8 mouse cellular contexts compared by ENCODE assay signal in the genomic region with DNA sequence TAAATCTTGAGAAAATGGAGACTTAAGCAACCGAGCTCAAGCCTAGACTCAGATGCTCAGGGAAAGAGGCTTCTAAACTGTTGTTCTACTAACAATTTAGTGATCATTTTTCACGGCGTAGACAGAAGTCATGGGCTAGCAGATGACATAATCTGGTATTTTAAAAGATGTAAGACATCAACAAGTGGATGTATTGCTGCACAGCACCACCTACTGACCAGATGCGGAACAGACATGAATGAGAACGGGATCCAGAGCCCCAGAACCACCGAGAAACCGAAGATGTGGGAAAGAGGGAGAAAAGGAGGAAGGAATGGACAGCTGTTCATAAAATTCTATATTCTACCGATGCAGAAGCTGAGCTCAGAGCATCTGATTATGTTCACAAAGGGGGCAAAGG.
A peak's percentile ranks its signal among the peaks of the same experiment; 100 is the strongest.
DNase-seq lines count a peak whose midpoint lies in the region; ATAC-seq lines count a peak whose summit lies in the region.

No protein-coding gene starts in this region.

- ATAC-seq in cerebellum, adult (ENCODE audit: insufficient number of reproducible peaks, low FRiP score, low TSS enrichment) = no peak

- intact Hi-C loops in heart, postnatal 10 days (cut with DNase I) = loop anchor here (2.0 to 10.0 kb wide), 5 partner anchors 689 to 1367 kb away; a partner anchor contains a TSS

- DNase-seq in cerebellum, adult 11 months = peak; percentile 26
- DNase-seq in adrenal gland, adult 2 months = peak; percentile 64
- peak; percentile 54 for DNase-seq in embryo, embryonic 9.5 days (ENCODE audit: extremely low spot score)
- peak; percentile 76 to 83 for DNase-seq in heart, postnatal 10 days
- peak; percentile 45 for DNase-seq in layer of hippocampus, adult 9-10 months (ENCODE audit: low spot score)
- DNase-seq in lung, postnatal 25 days (ENCODE audit: low spot score) = peak; percentile 51
- DNase-seq in right cerebral cortex, postnatal 4 days = peak; percentile 81

Comparison
In these comparisons a context has a peak if more than half of its experiments do, and no peak if none do; other contexts are left out.
1. DNase-seq: peak in every context shown above with its lines; median percentile 81 in right cerebral cortex, postnatal 4 days; 80 in heart, postnatal 10 days; 64 in adrenal gland, adult 2 months; 54 in embryo, embryonic 9.5 days; 51 in lung, postnatal 25 days; 45 in layer of hippocampus, adult 9-10 months; 26 in cerebellum, adult 11 months.